Mouse (Mus musculus) stomach, postnatal 0 days (tissue): ENCODE data around the gene Lctl.

Experiments
- CTCF ChIP-seq: IDR thresholded peaks from 2 replicates; pipeline ENCODE4 v1.5.1; 2016; ENCODE audit warnings: antibody characterized with exemption, low read depth, mild to moderate bottlenecking, moderate library complexity
- EP300 ChIP-seq: optimal IDR thresholded peaks from 2 replicates; pipeline ENCODE3; 2016; ENCODE audit warnings: antibody characterized with exemption

GRCm38 (mm10) chr9:64173666-64174220 is 56.8 kb downstream of the Lctl start:
- TF ChIP-seq CTCF (no peak), EP300 (no peak)
